Mouse (Mus musculus): Measurements from ENCODE around the gene Xlr4c. TPM values are rescaled to one million over a fixed set of nuclear protein-coding genes. Genes with fewer than 3 reads are reported as not detected.

Xlr4c gene
- polyA plus RNA-seq (2017; shearing (Covaris generic)) = 113 TPM

DNA sequence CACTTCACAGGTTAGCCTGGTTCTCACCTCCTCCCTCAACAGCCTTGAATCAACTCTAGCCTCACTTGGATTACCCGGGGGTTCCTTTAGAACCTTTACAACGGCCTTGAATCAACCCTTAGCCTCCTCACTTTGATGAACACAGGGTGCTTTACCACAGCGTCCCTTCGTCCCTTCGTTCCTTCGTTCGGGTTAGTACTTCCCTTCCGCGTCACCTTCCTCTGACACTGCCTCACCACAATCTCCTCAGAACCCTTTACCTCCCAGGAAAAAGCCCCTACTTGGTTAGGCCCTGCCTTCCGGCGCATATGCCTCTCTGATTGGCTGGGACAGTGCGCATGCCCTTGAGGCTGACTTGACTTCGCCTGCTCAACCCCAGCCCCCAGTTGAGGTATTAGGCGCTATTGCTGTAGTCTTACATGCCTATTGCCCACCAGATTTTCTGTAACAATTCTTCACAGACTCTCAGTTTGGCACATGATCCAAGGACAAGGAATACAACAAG, at the start of gene Xlr4c:
Gene Xlr4c (minus strand): TSS at position 310 of the 505 bp plus-strand sequence.

DNA sequence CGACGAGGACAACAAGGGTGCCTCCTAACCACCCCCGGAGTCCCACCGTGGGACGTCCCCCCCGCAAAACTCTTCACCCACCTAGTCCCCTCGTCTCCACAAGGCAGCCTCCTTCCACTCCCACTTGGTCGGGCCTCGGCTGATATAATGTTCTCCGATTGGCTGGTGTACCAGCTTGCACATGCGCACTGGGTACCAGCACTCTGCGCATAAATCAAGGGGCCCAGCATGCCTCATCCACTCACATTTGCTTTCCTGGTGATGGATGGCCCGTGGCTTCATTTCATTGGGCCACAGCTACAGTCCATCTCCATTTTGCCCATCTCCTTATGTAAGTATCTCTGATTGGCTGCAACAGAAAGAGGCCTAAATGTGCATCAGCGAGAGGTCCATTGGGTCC, 22.3 kb upstream of the Xlr4c start, which contains the start of gene Xlr3c:
Gene Xlr3c (minus strand): TSS at position 121 of the 400 bp plus-strand sequence.

DNA sequence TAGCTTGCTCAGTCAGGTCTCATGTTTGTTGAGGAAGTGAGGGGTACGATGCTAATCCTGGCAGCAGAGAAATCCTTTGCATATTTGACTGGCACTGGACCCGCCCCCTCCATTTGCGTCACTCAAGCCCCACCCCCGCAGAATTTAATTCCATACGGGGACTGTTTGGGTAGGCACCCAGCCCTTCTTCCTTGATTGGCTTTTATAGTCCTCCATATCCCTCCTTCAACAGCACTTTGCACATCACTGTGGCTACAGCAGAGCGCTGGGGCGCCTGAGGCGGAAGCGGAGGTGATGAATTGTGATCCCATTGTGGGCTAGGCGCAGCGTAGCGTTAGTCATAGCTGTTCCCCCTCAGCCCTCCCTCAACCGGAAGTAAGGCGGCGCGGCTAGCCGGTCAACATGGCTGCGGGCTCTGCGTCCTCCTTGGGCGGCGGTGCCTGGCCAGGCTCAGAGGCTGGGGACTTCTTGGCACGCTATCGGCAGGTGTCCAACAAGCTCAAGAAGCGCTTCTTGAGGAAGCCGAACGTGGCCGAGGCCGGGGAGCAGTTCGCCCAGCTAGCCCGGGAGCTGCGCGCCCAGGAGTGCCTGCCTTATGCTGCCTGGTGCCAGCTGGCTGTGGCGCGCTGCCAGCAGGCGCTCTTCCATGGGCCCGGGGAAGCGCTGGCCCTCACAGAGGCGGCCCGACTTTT, 14.9 kb downstream of the Xlr4c start, which contains the start of gene F8a:
Gene F8a (plus strand): TSS at position 378 of the 692 bp plus-strand sequence.

DNA sequence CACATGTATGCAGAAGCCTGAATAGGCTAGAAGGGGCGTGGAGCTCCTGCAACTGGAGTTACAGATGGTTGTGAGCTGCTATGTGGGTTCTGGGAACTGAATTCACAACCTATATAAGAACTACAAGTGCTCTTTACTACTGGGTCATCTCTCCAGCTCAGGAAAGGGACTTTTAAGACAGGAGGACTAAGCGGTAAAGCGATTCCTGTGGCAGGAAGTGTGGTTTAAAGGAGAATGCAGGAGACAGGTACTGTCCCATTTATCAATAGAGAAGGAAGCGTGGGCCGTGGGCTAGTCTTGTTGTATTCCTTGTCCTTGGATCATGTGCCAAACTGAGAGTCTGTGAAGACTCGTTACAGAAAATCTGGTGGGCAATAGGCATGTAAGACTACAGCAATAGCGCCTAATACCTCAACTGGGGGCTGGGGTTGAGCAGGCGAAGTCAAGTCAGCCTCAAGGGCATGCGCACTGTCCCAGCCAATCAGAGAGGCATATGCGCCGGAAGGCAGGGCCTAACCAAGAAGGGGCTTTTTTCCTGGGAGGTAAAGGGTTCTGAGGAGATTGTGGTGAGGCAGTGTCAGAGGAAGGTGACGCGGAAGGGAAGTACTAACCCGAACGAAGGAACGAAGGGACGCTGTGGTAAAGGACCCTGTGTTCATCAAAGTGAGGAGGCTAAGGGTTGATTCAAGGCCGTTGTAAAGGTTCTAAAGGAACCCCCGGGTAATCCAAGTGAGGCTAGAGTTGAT, 28.9 kb downstream of the Xlr4c start, which contains the start of gene Xlr4b:
Gene Xlr4b (plus strand): TSS at position 515 of the 746 bp plus-strand sequence.

DNA sequence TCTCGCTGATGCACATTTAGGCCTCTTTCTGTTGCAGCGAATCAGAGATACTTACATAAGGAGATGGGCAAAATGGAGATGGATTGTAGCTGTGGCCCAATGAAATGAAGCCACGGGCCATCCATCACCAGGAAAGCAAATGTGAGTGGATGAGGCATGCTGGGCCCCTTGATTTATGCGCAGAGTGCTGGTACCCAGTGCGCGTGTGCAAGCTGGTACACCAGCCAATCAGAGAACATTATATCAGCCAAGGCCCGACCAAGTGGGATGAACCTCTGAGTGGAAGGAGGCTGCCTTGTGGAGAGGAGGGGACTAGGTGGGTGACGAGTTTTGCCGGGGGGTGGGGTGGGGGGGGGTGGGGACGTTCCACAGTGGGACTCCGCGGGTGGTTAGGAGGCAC, 51.0 kb downstream of the Xlr4c start, which contains the start of gene Xlr3b:
Gene Xlr3b (plus strand): TSS at position 274 of the 400 bp plus-strand sequence.

Other genes with a start within 250 kb of the Xlr4c start
- not detected for gene Pnma5, start 206.0 kb downstream of the Xlr4c start, polyA plus RNA-seq (2017; shearing (Covaris generic))
- gene Pnma3, start 178.3 kb downstream of the Xlr4c start, polyA plus RNA-seq (2017; shearing (Covaris generic)) = not detected
- gene Xlr4a, start 160.7 kb downstream of the Xlr4c start, polyA plus RNA-seq (2017; shearing (Covaris generic)) = 118 TPM
- 1.1 TPM for gene Xlr3a, start 146.0 kb downstream of the Xlr4c start, polyA plus RNA-seq (2017; shearing (Covaris generic))
- gene Gm14685, start 126.1 kb downstream of the Xlr4c start, polyA plus RNA-seq (2017; shearing (Covaris generic)) = 0.11 TPM
- not detected for gene Xlr5b, start 94.3 kb downstream of the Xlr4c start, polyA plus RNA-seq (2017; shearing (Covaris generic))
- 0.20 TPM for gene DXBay18, start 93.7 kb downstream of the Xlr4c start, polyA plus RNA-seq (2017; shearing (Covaris generic))
- not detected for gene Spin2d, start 66.1 kb downstream of the Xlr4c start, polyA plus RNA-seq (2017; shearing (Covaris generic))
- 13.7 TPM for gene Xlr3b, start 50.9 kb downstream of the Xlr4c start, polyA plus RNA-seq (2017; shearing (Covaris generic))
- gene Xlr4b, start 28.8 kb downstream of the Xlr4c start, polyA plus RNA-seq (2017; shearing (Covaris generic)) = 160 TPM
- gene F8a, start 14.8 kb downstream of the Xlr4c start, polyA plus RNA-seq (2017; shearing (Covaris generic)) = 2.7 TPM
- gene Xlr3c, start 22.3 kb upstream of the Xlr4c start, polyA plus RNA-seq (2017; shearing (Covaris generic)) = not detected
- not detected for gene Xlr5a, start 49.8 kb upstream of the Xlr4c start, polyA plus RNA-seq (2017; shearing (Covaris generic))
- not detected for gene Xlr5c, start 49.8 kb upstream of the Xlr4c start, polyA plus RNA-seq (2017; shearing (Covaris generic))
- gene Gm45015, start 93.7 kb upstream of the Xlr4c start, polyA plus RNA-seq (2017; shearing (Covaris generic)) = not detected
- gene Zfp275, start 99.5 kb upstream of the Xlr4c start, polyA plus RNA-seq (2017; shearing (Covaris generic)) = 21.8 TPM
- not detected for gene Gm18336, start 155.6 kb upstream of the Xlr4c start, polyA plus RNA-seq (2017; shearing (Covaris generic))
- 0.24 TPM for gene Zfp92, start 168.0 kb upstream of the Xlr4c start, polyA plus RNA-seq (2017; shearing (Covaris generic))
- not detected for gene Trex2, start 192.2 kb upstream of the Xlr4c start, polyA plus RNA-seq (2017; shearing (Covaris generic))
- gene Haus7, start 215.9 kb upstream of the Xlr4c start, polyA plus RNA-seq (2017; shearing (Covaris generic)) = 33.2 TPM
- not detected for gene Bgn, start 240.5 kb upstream of the Xlr4c start, polyA plus RNA-seq (2017; shearing (Covaris generic))